Mouse (Mus musculus) lung, postnatal 25 days (tissue): Measurements from ENCODE around the gene Rbbp8nl.
A peak's percentile ranks its signal among the peaks of the same experiment; 100 is the strongest.

Source experiments
- DNase-seq: peaks from one replicate; pipeline ENCODE4 v3.0.0; 2022; ENCODE audit warnings: low spot score

Rbbp8nl gene

GRCm38 (mm10) chr2:180229129-180229528, 60.5 kb downstream of the Rbbp8nl start:
- no peak for DNase-seq

GRCm38 (mm10) chr2:180228592-180228991, 61.1 kb downstream of the Rbbp8nl start:
- DNase-seq: peak; percentile 70

- no peak for DNase-seq
Observed at GRCm38 (mm10) chr2:180228060-180228458, 61.6 kb downstream of the Rbbp8nl start.
